Mouse (Mus musculus): ENCODE measurements at regions not wholly inside any gene's neighbourhood (a gene's known extent, or its start where the extent isn't known, plus 50 kb on each side); places are given as distances from the start of the nearest gene placed in this dataset.

DNA sequence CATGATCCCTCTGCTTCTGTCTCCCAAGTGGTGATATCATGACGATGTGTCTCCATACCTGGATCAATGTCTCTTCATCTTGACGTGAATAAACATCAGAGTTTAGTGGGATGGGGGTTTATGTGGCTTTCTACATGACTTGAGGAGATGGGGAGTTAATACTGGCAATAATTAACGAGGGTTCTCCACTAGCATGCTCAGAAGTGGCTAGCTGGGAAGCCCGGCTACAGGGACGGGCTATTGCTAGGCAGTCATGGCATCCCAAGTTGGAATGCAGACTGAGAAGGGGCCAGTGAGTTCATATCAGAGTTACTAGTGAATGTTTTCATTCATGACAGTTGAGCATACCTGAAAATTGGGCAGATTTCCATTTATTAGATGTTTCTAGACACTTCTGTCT lies 71.4 kb upstream of the Irx3 start:
- TF ChIP-seq CTCF (IDR thresholded peaks at IDR 0.05) (no peak), EP300 (IDR thresholded peaks at IDR 0.05) (no peak)

Measured in lung, postnatal 0 days (tissue).